Mouse (Mus musculus): Measurements from ENCODE around the gene Ddn.

Gene Ddn

GRCm38 (mm10) chr15:98809390-98809789 is at the start of gene Ddn:
TSS of gene Ddn (minus strand) at chr15:98809490.
- no peak for DNase-seq (ENCODE audit: low spot score in 2 of 2)

GRCm38 (mm10) chr15:98854214-98854613 is 44.9 kb upstream of the Ddn start:
- DNase-seq (ENCODE audit: low spot score in 2 of 2), result no peak

- no peak for DNase-seq (ENCODE audit: low spot score in 2 of 2)
Observed at GRCm38 (mm10) chr15:98853161-98853937, 44.1 kb upstream of the Ddn start.

- no peak for DNase-seq (ENCODE audit: low spot score in 2 of 2)
Observed at GRCm38 (mm10) chr15:98852733-98853132, 43.4 kb upstream of the Ddn start.

GRCm38 (mm10) chr15:98852071-98852470 is 42.8 kb upstream of the Ddn start:
- no peak for DNase-seq (ENCODE audit: low spot score in 2 of 2)

GRCm38 (mm10) chr15:98851229-98851818 is 42.0 kb upstream of the Ddn start:
- no peak for DNase-seq (ENCODE audit: low spot score in 2 of 2)

- no peak for DNase-seq (ENCODE audit: low spot score in 2 of 2)
Observed at GRCm38 (mm10) chr15:98850668-98851067, 41.4 kb upstream of the Ddn start.

- no peak for DNase-seq (ENCODE audit: low spot score in 2 of 2)
Observed at GRCm38 (mm10) chr15:98849956-98850600, 40.8 kb upstream of the Ddn start.

GRCm38 (mm10) chr15:98849165-98849564 is 39.9 kb upstream of the Ddn start:
- no peak for DNase-seq (ENCODE audit: low spot score in 2 of 2)

GRCm38 (mm10) chr15:98846140-98846539 is 36.9 kb upstream of the Ddn start:
- no peak for DNase-seq (ENCODE audit: low spot score in 2 of 2)

GRCm38 (mm10) chr15:98845149-98845548 is 35.9 kb upstream of the Ddn start:
- DNase-seq (ENCODE audit: low spot score in 2 of 2), result no peak

- DNase-seq (ENCODE audit: low spot score in 2 of 2), result no peak
Observed at GRCm38 (mm10) chr15:98843595-98844223, 34.4 kb upstream of the Ddn start.

- DNase-seq (ENCODE audit: low spot score in 2 of 2), result no peak
Observed at GRCm38 (mm10) chr15:98839671-98840585, 30.6 kb upstream of the Ddn start.

GRCm38 (mm10) chr15:98839161-98839560 is 29.9 kb upstream of the Ddn start:
- no peak for DNase-seq (ENCODE audit: low spot score in 2 of 2)

- no peak for DNase-seq (ENCODE audit: low spot score in 2 of 2)
Observed at GRCm38 (mm10) chr15:98837743-98838103, 28.4 kb upstream of the Ddn start.

- no peak for DNase-seq (ENCODE audit: low spot score in 2 of 2)
Observed at GRCm38 (mm10) chr15:98837006-98837742, 27.9 kb upstream of the Ddn start.

- DNase-seq (ENCODE audit: low spot score in 2 of 2), result no peak
Observed at GRCm38 (mm10) chr15:98835291-98835690, 26.0 kb upstream of the Ddn start.

- no peak for DNase-seq (ENCODE audit: low spot score in 2 of 2)
Observed at GRCm38 (mm10) chr15:98834059-98834458, 24.8 kb upstream of the Ddn start.

- no peak for DNase-seq (ENCODE audit: low spot score in 2 of 2)
Observed at GRCm38 (mm10) chr15:98833281-98833680, 24.0 kb upstream of the Ddn start.

- DNase-seq (ENCODE audit: low spot score in 2 of 2), result peak; percentile 60 to 76
Observed at GRCm38 (mm10) chr15:98832161-98833058, 23.1 kb upstream of the Ddn start.
